Mouse (Mus musculus): Measurements from ENCODE around the gene Rnpep.
"Not testable (repeated sequence)": the region's sequence is repeated elsewhere in the genome, so short reads cannot be mapped to it uniquely, and the experiment has no call there.

The Rnpep gene

GRCm38 (mm10) chr1:135259128-135259436, 24.8 kb downstream of the Rnpep start:
- in situ Hi-C loops (cut with MboI, MseI) = no loop called here

- in situ Hi-C loops (cut with MboI, MseI) = no loop called here
Measured at GRCm38 (mm10) chr1:135258380-135259127, 25.3 kb downstream of the Rnpep start, which contains the start of gene Elf3. Gene Elf3, minus strand, starts transcription at chr1:135258568.

- in situ Hi-C loops (cut with MboI, MseI) = no loop called here
Measured at GRCm38 (mm10) chr1:135256299-135256698, 27.6 kb downstream of the Rnpep start.

- in situ Hi-C loops (cut with MboI, MseI) = no loop called here
Measured at GRCm38 (mm10) chr1:135252854-135253253, 31.0 kb downstream of the Rnpep start.

GRCm38 (mm10) chr1:135251405-135251804, 32.5 kb downstream of the Rnpep start:
- in situ Hi-C loops (cut with MboI, MseI) = no loop called here

GRCm38 (mm10) chr1:135250706-135251105, 33.2 kb downstream of the Rnpep start:
- in situ Hi-C loops (cut with MboI, MseI) = no loop called here

GRCm38 (mm10) chr1:135248434-135248850, 35.4 kb downstream of the Rnpep start:
- in situ Hi-C loops (cut with MboI, MseI) = no loop called here

- in situ Hi-C loops (cut with MboI, MseI) = no loop called here
Measured at GRCm38 (mm10) chr1:135244014-135244413, 39.9 kb downstream of the Rnpep start.

GRCm38 (mm10) chr1:135240206-135240605, 43.7 kb downstream of the Rnpep start:
- in situ Hi-C loops (cut with MboI, MseI) = not testable (repeated sequence)

- in situ Hi-C loops (cut with MboI, MseI) = no loop called here
Measured at GRCm38 (mm10) chr1:135237131-135237851, 46.6 kb downstream of the Rnpep start.

- in situ Hi-C loops (cut with MboI, MseI) = no loop called here
Measured at GRCm38 (mm10) chr1:135234771-135235170, 49.1 kb downstream of the Rnpep start.

- in situ Hi-C loops (cut with MboI, MseI) = no loop called here
Measured at GRCm38 (mm10) chr1:135233961-135234360, 49.9 kb downstream of the Rnpep start.

GRCm38 (mm10) chr1:135231878-135232277, 52.0 kb downstream of the Rnpep start:
- in situ Hi-C loops (cut with MboI, MseI) = not testable (repeated sequence)

GRCm38 (mm10) chr1:135227339-135227950, 56.4 kb downstream of the Rnpep start:
- in situ Hi-C loops (cut with MboI, MseI) = loop anchor here (10.0 kb wide), 1 partner anchor 1653 kb away; no protein-coding TSS in a partner anchor

GRCm38 (mm10) chr1:135224981-135225604, 58.8 kb downstream of the Rnpep start:
- in situ Hi-C loops (cut with MboI, MseI) = loop anchor here (10.0 kb wide), 1 partner anchor 1650 kb away; no protein-coding TSS in a partner anchor

- in situ Hi-C loops (cut with MboI, MseI) = loop anchor here (10.0 kb wide), 1 partner anchor 1649 kb away; no protein-coding TSS in a partner anchor
Measured at GRCm38 (mm10) chr1:135224147-135224546, 59.7 kb downstream of the Rnpep start.

- in situ Hi-C loops (cut with MboI, MseI) = no loop called here
Measured at GRCm38 (mm10) chr1:135217607-135218233, 66.2 kb downstream of the Rnpep start.

- in situ Hi-C loops (cut with MboI, MseI) = no loop called here
Measured at GRCm38 (mm10) chr1:135213772-135214640, 69.9 kb downstream of the Rnpep start.

All from T-helper 1 cell (primary cell).